Mouse (Mus musculus) hindbrain, embryonic 14.5 days (tissue): ENCODE data around the gene Ankrd39. TPM values are rescaled to one million over a fixed set of nuclear protein-coding genes. Genes with fewer than 3 reads are reported as not detected.
A peak's percentile ranks its signal among the peaks of the same experiment; 100 is the strongest.

ENCODE experiments used
- ATAC-seq: fragments of 200-750 bp; cut with Nextera tagmentation; 2 replicates; pipeline ENCODE4 v1.8.0; 2017; ENCODE audit warnings: moderate number of reproducible peaks, mild to moderate bottlenecking, moderate TSS enrichment, moderate library complexity; ENCODE audit not compliant: low FRiP score
- DNase-seq: peaks from one replicate; pipeline ENCODE4 v3.0.0-alpha.2; 2015; ENCODE audit warnings: low spot score
- H3K27ac ChIP-seq: fragments of 300-500 bp; sonication (generic); 2 replicates; pipeline ENCODE4 v1.5.1; 2014; ENCODE audit warnings: mild to moderate bottlenecking, moderate library complexity
- H3K27me3 ChIP-seq: fragments of 300-500 bp; sonication (generic); 2 replicates; pipeline ENCODE4 v1.6.1; 2014; ENCODE audit warnings: mild to moderate bottlenecking, low read length, mixed read lengths; ENCODE audit not compliant: control insufficient read depth, insufficient read depth
- H3K36me3 ChIP-seq: fragments of 300-500 bp; sonication (generic); replicated peaks from 2 replicates; pipeline ENCODE4 v1.6.1; 2014; ENCODE audit not compliant: control insufficient read depth, insufficient read depth
- H3K4me1 ChIP-seq: fragments of 300-500 bp; sonication (generic); replicated peaks from 2 replicates; pipeline ENCODE4 v1.6.1; 2014; ENCODE audit warnings: antibody characterized with exemption, low read length, mixed read lengths; ENCODE audit not compliant: control insufficient read depth, insufficient read depth
- H3K4me2 ChIP-seq: fragments of 300-500 bp; sonication (generic); replicated peaks from 2 replicates; pipeline ENCODE4 v1.6.1; 2014; ENCODE audit warnings: mild to moderate bottlenecking, moderate library complexity
- H3K4me3 ChIP-seq: fragments of 300-500 bp; sonication (generic); replicated peaks from 2 replicates; pipeline ENCODE4 v1.5.1; 2014; ENCODE audit warnings: mild to moderate bottlenecking, low read length
- H3K9ac ChIP-seq: fragments of 300-500 bp; sonication (generic); 2 replicates; pipeline ENCODE4 v1.6.1; 2014
- H3K9me3 ChIP-seq: fragments of 300-500 bp; sonication (generic); 2 replicates; pipeline ENCODE4 v1.6.1; 2016; ENCODE audit warnings: low read length; ENCODE audit not compliant: control insufficient read depth
- WGBS: fragments of 180-500 bp; shearing (Covaris S2); extraction: QIAGEN DNeasy Blood & Tissue Kit; methylation state at CpG from one replicate; pipeline ENCODE4 v1.1.7; 2014; 5-methylcytosine and 5-hydroxymethylcytosine counted together
- polyA plus RNA-seq: library from polyadenylated mRNA; unstranded; fragments of >200 nt; fragmentation: Nextera tagmentation; extraction: Ambion mirVana; gene quantifications from 2 replicates; pipeline ENCODE4 v1.2.1, GENCODE M21; 2014

The Ankrd39 gene
- 23.9 and 26.9 TPM in 2 replicates for polyA plus RNA-seq

DNA sequence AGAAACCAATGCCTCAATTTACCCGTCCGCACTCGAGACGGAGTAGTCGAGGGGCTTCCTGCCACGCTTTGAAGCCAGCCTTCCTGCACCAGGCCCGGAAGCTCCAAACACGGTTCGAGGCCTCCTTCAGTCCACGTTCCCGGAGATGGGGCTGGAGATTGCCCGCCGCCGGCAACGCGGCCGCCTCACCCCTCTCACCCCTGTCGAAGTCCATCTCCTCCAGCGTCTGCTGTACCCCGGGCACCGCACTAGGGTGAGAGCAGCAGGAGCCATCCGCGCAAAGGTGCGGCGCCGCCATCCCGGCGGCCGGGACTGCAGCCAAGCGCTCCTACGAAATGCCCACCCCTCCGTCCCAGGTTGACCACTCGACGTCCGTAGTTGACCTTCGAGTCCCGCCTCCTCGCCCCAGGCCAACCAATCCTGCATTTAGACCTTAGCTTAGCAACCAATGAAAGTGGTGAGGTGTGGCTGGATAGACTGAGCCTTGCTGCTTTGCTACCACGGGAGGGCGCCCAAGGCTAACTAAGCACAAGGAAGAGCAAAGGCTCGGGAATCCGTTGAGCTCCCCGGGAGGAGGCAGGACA, at the start of gene Ankrd39:
Ankrd39 (minus strand) TSS at position 558 of the 584 bp plus-strand sequence.
- DNase-seq (peak; percentile 96), ATAC-seq (peak; percentile 96)
- Histone ChIP-seq H3K9me3 (no peaks in the 10 kb centered on the region), H3K27me3 (no peaks in the 10 kb centered on the region), H3K9ac (peak within 1 kb of the TSS; percentile 79), H3K4me3 (peak within 1 kb of the TSS; percentile 59), H3K36me3 (peaks cover 48% of the 10 kb centered on the region), H3K4me2 (peak within 1 kb of the TSS; percentile 77), H3K27ac (peak within 1 kb of the TSS; percentile 80), H3K4me1 (peaks cover 27% of the 10 kb centered on the region)
- under 1% methylated on average over 43 of the region's 43 CpGs for WGBS

DNA sequence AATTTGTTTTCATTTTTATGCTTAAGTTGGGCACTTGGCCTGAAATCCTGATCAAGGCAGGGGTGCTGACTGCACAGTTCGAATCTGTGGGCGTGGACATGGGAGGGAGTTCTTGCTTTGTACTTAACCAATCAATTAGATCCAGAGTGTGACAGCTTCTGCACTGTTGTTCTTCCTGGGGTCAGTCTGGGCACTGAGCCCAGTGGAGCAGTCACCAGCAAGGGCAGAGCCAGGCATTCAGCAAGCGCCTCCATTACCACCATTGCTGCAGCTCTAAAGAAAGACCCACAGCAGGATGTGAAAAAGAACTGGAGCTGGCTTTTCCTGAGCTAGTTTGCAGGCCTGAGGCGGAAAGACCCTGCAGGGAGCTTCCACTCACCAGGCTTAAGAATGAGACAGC, 48.9 kb upstream of the Ankrd39 start:
- peak overlapping the region; percentile 69; the same call in 1 of the 2 replicates for H3K27ac ChIP-seq
- H3K36me3 ChIP-seq, result no peaks in the 10 kb centered on the region
- peaks cover 10% of the 10 kb centered on the region for H3K4me1 ChIP-seq
- H3K9me3 ChIP-seq, result no peaks in the 10 kb centered on the region
- H3K27me3 ChIP-seq, result no peaks in the 10 kb centered on the region
- ATAC-seq (peak; percentile 87), DNase-seq (peak; percentile 72)
- 8% methylated on average over 4 of the region's 4 CpGs for WGBS
- no peak overlapping the region for H3K9ac ChIP-seq
- no peak overlapping the region for H3K4me2 ChIP-seq
- H3K4me3 ChIP-seq, result no peak overlapping the region

DNA sequence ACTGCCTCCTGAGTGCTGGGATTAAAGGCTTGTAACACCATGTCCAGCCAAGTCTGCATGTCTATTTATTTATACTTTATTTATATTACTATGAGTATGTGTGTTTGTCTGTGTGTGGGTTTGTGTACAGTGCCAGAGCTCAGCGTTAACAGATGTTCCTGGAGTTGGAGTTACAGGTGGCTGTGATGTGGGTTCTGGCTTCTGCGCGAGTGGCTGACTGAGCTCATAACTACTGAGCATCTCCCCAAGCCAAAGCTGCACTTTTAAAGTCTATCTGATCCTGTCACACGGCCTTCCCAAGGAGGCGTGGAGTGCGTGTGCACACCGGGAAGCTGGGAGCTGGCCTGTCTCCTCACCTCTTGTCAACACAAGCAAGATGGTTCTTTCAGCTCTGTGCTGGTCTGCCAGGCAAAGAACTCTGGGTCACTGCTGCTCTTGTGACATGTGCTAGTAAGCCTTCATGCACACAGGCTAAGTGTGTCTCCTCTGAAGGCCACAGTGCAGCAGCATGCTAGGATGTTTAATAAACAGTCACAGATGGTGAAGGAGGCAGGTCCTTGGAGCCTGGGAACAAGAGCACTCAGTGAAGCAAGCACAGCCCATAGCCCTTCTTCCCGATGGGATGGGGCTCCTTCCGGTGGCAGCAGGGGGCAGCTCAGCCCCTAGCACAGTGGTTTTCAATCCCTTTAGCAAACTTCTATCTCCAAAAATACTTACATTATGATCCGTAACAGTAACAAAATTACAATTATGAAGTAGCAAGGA, 48.1 kb upstream of the Ankrd39 start:
- DNase-seq (no peak), ATAC-seq (no peak; the same call in 1 of the 2 replicates)
- Histone ChIP-seq H3K4me2 (no peak overlapping the region), H3K4me3 (no peak overlapping the region), H3K27ac (peak overlapping the region; percentile 69), H3K4me1 (peaks cover 16% of the 10 kb centered on the region), H3K36me3 (no peaks in the 10 kb centered on the region), H3K9me3 (no peaks in the 10 kb centered on the region), H3K9ac (no peak overlapping the region), H3K27me3 (no peaks in the 10 kb centered on the region)
- 51% methylated on average over 10 of the region's 10 CpGs for WGBS

DNA sequence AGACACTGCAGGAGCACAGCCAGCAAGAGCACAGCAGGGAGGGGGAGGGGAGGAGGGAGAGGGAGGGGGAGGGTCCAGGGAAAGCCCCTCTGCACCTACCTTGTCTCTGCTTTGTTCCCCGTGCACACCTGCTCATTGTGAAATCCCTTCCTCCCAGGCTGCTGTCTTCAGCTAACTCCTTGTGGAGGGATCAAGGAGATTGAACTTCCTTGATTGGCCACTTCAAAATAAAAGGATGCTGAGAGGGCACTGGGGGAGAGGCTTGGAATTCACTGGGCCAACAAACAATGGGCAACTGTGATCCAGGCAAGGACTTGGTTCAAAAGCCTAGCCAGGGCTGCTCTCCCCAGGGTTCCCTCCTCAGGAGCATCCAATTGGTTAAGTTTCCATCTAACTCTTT, 45.9 kb upstream of the Ankrd39 start:
- 0% methylated on average over 1 of the region's 1 CpGs for WGBS
- DNase-seq (no peak), ATAC-seq (no peak)
- Histone ChIP-seq H3K4me1 (peaks cover 31% of the 10 kb centered on the region), H3K27me3 (no peaks in the 10 kb centered on the region), H3K36me3 (no peaks in the 10 kb centered on the region), H3K9me3 (no peaks in the 10 kb centered on the region), H3K4me2 (no peak overlapping the region), H3K27ac (no peak overlapping the region), H3K9ac (no peak overlapping the region), H3K4me3 (no peak overlapping the region)

DNA sequence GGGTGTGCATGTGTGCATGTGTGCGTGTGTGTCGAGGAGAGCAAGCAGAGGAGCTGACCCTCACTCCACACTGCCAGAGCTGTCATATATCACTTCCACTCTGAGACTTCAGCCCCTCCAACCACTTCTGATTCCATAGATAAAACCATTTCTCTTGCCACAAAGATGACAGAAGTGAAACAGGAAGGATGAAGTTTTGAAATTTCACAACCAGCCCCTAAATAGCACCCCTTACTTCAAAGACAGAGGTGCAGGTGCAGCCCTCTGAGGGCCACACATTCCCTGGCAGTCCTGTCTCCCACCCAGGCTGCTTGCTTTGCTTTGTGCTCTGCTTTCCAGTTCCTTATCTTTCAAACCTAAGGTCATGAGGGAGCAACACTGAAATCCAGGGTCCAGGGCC, 44.2 kb upstream of the Ankrd39 start:
- Histone ChIP-seq H3K27ac (no peak overlapping the region), H3K4me2 (no peak overlapping the region), H3K4me3 (no peak overlapping the region), H3K27me3 (no peaks in the 10 kb centered on the region), H3K36me3 (no peaks in the 10 kb centered on the region), H3K9ac (no peak overlapping the region), H3K4me1 (peaks cover 31% of the 10 kb centered on the region), H3K9me3 (no peaks in the 10 kb centered on the region)
- WGBS, result 85% methylated on average over 2 of the region's 2 CpGs
- ATAC-seq, result no peak
- no peak for DNase-seq

DNA sequence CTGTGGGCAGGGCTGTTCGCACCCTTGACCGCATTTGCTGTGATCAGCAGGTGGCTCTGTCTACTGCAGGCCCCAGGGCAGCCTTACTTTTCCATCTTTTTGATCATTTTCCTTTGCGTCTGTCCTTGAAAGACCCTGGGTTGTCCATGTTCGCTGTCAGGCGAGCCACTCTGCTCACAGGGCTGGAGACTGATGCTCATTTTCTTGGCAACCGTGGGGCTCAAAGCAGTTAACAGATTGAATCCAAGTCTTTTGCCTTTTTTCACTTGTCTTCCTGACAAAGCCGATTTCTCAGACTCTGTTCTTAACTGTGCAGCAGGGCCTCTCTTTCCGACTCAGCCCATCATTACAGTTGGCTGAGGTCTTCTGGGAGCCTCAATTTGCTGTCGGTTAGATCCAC, 43.4 kb upstream of the Ankrd39 start:
- DNase-seq, result no peak
- Histone ChIP-seq H3K36me3 (no peaks in the 10 kb centered on the region), H3K27me3 (no peaks in the 10 kb centered on the region), H3K9me3 (no peaks in the 10 kb centered on the region), H3K4me1 (peaks cover 29% of the 10 kb centered on the region), H3K9ac (no peak overlapping the region), H3K4me2 (no peak overlapping the region), H3K27ac (no peak overlapping the region), H3K4me3 (no peak overlapping the region)
- no peak for ATAC-seq
- WGBS, result 63% methylated on average over 9 of the region's 9 CpGs

DNA sequence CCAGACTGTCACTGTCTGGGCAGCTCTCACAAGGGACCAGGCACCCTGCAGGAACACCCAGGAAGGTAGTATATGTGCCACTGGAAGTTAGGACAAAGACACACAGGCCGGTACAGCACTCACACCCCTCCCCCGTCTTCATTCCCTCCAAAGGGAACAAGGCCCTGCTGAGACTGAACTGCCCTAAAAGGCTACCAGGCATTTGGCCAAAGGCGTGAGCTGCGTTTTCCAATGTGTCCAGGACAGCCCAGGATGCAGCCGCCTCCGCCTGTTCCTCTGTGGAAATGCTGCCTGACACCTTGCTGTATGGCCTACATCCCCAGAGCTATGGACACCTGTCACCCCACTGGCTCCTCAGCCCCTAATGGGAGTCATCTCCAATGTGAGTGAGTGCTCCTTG, 42.2 kb upstream of the Ankrd39 start:
- WGBS, result 41% methylated on average over 6 of the region's 6 CpGs
- no peak overlapping the region for H3K9ac ChIP-seq
- H3K27me3 ChIP-seq, result no peaks in the 10 kb centered on the region; the same call in 1 of the 2 replicates
- no peak for DNase-seq
- H3K9me3 ChIP-seq, result no peaks in the 10 kb centered on the region
- no peak overlapping the region for H3K4me3 ChIP-seq
- no peak overlapping the region for H3K27ac ChIP-seq
- ATAC-seq, result no peak
- H3K4me2 ChIP-seq, result no peak overlapping the region
- no peaks in the 10 kb centered on the region for H3K36me3 ChIP-seq
- peaks cover 21% of the 10 kb centered on the region for H3K4me1 ChIP-seq

DNA sequence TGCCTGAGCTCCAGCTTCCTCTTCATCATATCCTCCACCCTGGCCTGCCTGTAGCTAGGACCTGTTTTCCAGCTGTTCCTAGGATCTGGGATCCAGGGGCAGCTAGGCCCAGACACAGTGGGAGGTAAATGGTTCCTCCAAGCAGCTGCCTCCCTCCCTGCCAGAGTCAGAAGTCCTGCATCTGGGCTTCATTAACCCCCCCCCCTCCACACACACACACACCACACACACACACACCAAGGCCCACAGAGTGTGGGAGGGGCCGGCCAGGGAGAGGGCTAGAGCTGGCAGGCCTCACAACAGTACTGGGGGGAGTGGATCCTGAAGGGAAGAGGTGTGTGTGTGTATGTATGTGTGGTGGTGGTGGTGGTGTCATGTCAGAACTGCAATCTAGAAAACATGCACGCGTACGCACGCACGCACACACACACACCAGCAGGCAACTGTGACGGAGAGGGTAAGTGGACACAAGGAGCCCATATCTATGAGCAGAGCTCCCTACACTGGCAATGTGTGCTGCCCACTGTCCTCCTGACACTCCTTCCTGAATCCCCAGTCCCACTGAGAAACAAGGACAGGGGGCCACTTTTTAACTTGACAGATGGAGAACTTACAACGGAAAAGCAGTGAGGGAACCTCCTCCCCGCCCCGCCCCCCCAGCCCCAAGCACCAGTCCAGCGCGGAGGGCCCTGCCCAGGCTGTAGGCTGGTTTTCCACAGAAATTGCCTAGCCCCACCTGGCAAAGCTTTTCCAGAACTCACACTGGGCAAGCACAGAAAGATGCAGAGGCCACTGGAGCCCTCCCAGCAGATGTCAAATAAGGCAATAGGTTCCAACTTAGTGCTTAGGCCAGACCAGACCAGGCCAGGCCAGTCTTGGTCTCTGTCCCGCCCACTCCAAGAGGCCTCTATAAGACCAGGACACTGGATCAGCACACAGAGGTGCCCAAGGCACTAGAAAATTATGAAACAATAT, 41.5 kb upstream of the Ankrd39 start:
- WGBS, result 68% methylated on average over 12 of the region's 13 CpGs
- Histone ChIP-seq H3K27me3 (no peaks in the 10 kb centered on the region; the same call in 1 of the 2 replicates), H3K4me1 (peaks cover 21% of the 10 kb centered on the region), H3K9me3 (no peaks in the 10 kb centered on the region), H3K4me2 (no peak overlapping the region), H3K4me3 (no peak overlapping the region), H3K27ac (0 out of 2 replicates have a peak overlapping the region, but pooled peaks have one; percentile 14), H3K9ac (0 out of 2 replicates have a peak overlapping the region, but pooled peaks have one; percentile 3), H3K36me3 (no peaks in the 10 kb centered on the region)
- no peak for DNase-seq
- ATAC-seq, result peak; percentile 32; the same call in 1 of the 2 replicates

DNA sequence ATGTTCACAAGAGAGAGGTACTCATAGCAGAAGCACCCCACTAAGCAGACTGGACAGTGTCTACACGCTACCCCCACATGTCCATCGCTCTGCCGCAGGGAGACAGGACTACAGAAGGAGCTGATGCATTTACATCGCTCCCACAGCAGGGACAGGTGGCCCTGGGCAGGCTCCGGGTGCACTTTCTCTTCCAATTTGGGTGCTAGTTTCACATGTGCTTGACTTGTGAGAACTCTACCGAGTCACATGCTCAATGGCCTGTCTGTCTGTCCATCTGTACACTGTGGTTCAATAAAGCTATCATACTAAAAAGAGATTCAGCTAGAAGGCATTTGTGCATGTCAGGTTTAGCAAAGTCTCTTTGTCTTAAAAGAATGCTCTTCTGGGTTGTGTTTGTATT, 40.6 kb upstream of the Ankrd39 start:
- no peak overlapping the region for H3K4me2 ChIP-seq
- H3K9me3 ChIP-seq, result no peaks in the 10 kb centered on the region
- H3K9ac ChIP-seq, result no peak overlapping the region
- no peak overlapping the region for H3K27ac ChIP-seq
- H3K36me3 ChIP-seq, result no peaks in the 10 kb centered on the region
- ATAC-seq (no peak), DNase-seq (no peak)
- 91% methylated on average over 6 of the region's 6 CpGs for WGBS
- H3K4me3 ChIP-seq, result no peak overlapping the region
- H3K4me1 ChIP-seq, result peaks cover 21% of the 10 kb centered on the region
- no peaks in the 10 kb centered on the region; the same call in 1 of the 2 replicates for H3K27me3 ChIP-seq
